Mouse (Mus musculus) MEL (cell line): Measurements from ENCODE around the gene Vti1b. TPM values are rescaled to one million over a fixed set of nuclear protein-coding genes. Genes with fewer than 3 reads are reported as not detected.
A peak's percentile ranks its signal among the peaks of the same experiment; 100 is the strongest.

Experiments
- DNase-seq: peaks from one replicate; pipeline ENCODE4 v3.0.0; 2011; ENCODE audit warnings: low read depth, low spot score
- H3K27ac ChIP-seq: 2 replicates; pipeline ENCODE4 v1.5.1; 2012; ENCODE audit warnings: low read depth, mild to moderate bottlenecking, control low read depth, low read length, moderate library complexity; ENCODE audit not compliant: control insufficient read depth
- H3K27me3 ChIP-seq, 2 experiments: fragments of 150-350 bp in 1 of 2; sonication (generic) in 1 of 2; 2 replicates each; pipeline ENCODE4 v1.6.1; 2012; ENCODE audit warnings: low read length in 2 of 2, mild to moderate bottlenecking in 2 of 2, improper control_type of control experiment in 1 of 2, moderate library complexity in 1 of 2; ENCODE audit not compliant: insufficient read depth in 2 of 2, control insufficient read depth in 1 of 2
- H3K36me3 ChIP-seq, 2 experiments: 2 replicates each; pipeline ENCODE4 v1.6.1; 2012 to 2014; ENCODE audit warnings: low read length in 2 of 2, improper control_type of control experiment in 1 of 2, inconsistent platforms in 1 of 2, mild to moderate bottlenecking in 1 of 2; ENCODE audit not compliant: insufficient read depth in 2 of 2, control insufficient read depth in 1 of 2
- H3K4me1 ChIP-seq, 2 experiments: fragments of 150-350 bp in 1 of 2; sonication (generic) in 1 of 2; 2 replicates each; pipeline ENCODE4 v1.6.1; 2012; ENCODE audit warnings: low read length in 2 of 2, improper control_type of control experiment in 1 of 2, mild to moderate bottlenecking in 1 of 2; ENCODE audit not compliant: insufficient read depth in 2 of 2, control insufficient read depth in 1 of 2
- H3K4me3 ChIP-seq, 2 experiments: fragments of 150-350 bp in 1 of 2; sonication (generic) in 1 of 2; 2 replicates each; pipeline ENCODE4 v1.5.1; 2012; ENCODE audit warnings: low read depth in 2 of 2, low read length in 2 of 2, mild to moderate bottlenecking in 2 of 2, moderate library complexity in 2 of 2, control low read depth in 1 of 2, improper control_type of control experiment in 1 of 2; ENCODE audit not compliant: control insufficient read depth in 1 of 2, insufficient read depth in 1 of 2
- H3K79me2 ChIP-seq: 2 replicates; pipeline ENCODE4 v1.6.1; 2012; ENCODE audit warnings: mild to moderate bottlenecking, low read length, moderate library complexity; ENCODE audit not compliant: control insufficient read depth, poor library complexity, insufficient read depth
- H3K9ac ChIP-seq: 2 replicates; pipeline ENCODE4 v1.6.1; 2012; ENCODE audit warnings: low read depth, mild to moderate bottlenecking, control low read depth, low read length, moderate library complexity; ENCODE audit not compliant: control insufficient read depth, poor library complexity, severe bottlenecking
- H3K9me3 ChIP-seq: fragments of 150-350 bp; sonication (generic); replicated peaks from 2 replicates; pipeline ENCODE4 v1.6.1; 2012; ENCODE audit warnings: mild to moderate bottlenecking, low read length, improper control_type of control experiment, moderate library complexity; ENCODE audit not compliant: insufficient read depth
- BHLHE40 ChIP-seq: IDR thresholded peaks from 2 replicates; pipeline ENCODE4 v1.6.1; 2012; ENCODE audit warnings: low read depth, mild to moderate bottlenecking, inconsistent platforms, low read length, improper control_type of control experiment, borderline replicate concordance
- CHD1 ChIP-seq: IDR thresholded peaks from 2 replicates; pipeline ENCODE4 v1.6.1; 2012; ENCODE audit warnings: low read depth, mild to moderate bottlenecking, inconsistent platforms, low read length, improper control_type of control experiment
- CHD2 ChIP-seq: IDR thresholded peaks from 2 replicates; pipeline ENCODE4 v1.6.1; 2011; ENCODE audit warnings: low read length, improper control_type of control experiment
- E2F4 ChIP-seq: IDR thresholded peaks from 2 replicates; pipeline ENCODE4 v1.6.1; 2011; ENCODE audit warnings: low read depth, low read length, improper control_type of control experiment, borderline replicate concordance
- ELF1 ChIP-seq: IDR thresholded peaks from 2 replicates; pipeline ENCODE4 v1.6.1; 2014; ENCODE audit warnings: low read depth, mild to moderate bottlenecking, inconsistent platforms, low read length, improper control_type of control experiment, moderate library complexity
- EP300 ChIP-seq, 2 experiments: IDR thresholded peaks; 2 replicates each; pipeline ENCODE4 v1.6.1; 2011; ENCODE audit warnings: improper control_type of control experiment in 2 of 2, low read length in 2 of 2, low read depth in 1 of 2, mild to moderate bottlenecking in 1 of 2
- ETS1 ChIP-seq: IDR thresholded peaks from 2 replicates; pipeline ENCODE4 v1.6.1; 2012; ENCODE audit warnings: low read depth, mild to moderate bottlenecking, inconsistent platforms, low read length, improper control_type of control experiment, moderate library complexity
- GABPA ChIP-seq: IDR thresholded peaks from 2 replicates; pipeline ENCODE4 v1.6.1; 2012; ENCODE audit warnings: low read depth, mild to moderate bottlenecking, inconsistent platforms, low read length, improper control_type of control experiment, moderate library complexity
- GATA1 ChIP-seq: IDR thresholded peaks from 2 replicates; pipeline ENCODE4 v1.6.1; 2011; ENCODE audit warnings: low read depth, low read length, improper control_type of control experiment
- HCFC1 ChIP-seq: IDR thresholded peaks from 2 replicates; pipeline ENCODE4 v1.6.1; 2012; ENCODE audit warnings: low read depth, mild to moderate bottlenecking, inconsistent platforms, low read length, improper control_type of control experiment, moderate library complexity
- JUND ChIP-seq: IDR thresholded peaks from 2 replicates; pipeline ENCODE4 v1.6.1; 2011; ENCODE audit warnings: low read depth, mild to moderate bottlenecking, improper control_type of control experiment, low read length
- KAT2A ChIP-seq: conservative IDR thresholded peaks from 2 replicates; pipeline ENCODE4 v1.6.1; 2012; ENCODE audit warnings: low read depth, low read length, improper control_type of control experiment, inconsistent platforms
- MAZ ChIP-seq: IDR thresholded peaks from 2 replicates; pipeline ENCODE4 v1.6.1; 2012; ENCODE audit warnings: low read depth, mild to moderate bottlenecking, inconsistent platforms, low read length, improper control_type of control experiment
- MXI1 ChIP-seq: IDR thresholded peaks from 2 replicates; pipeline ENCODE4 v1.6.1; 2011; ENCODE audit warnings: mild to moderate bottlenecking, low read depth, low read length, improper control_type of control experiment
- MYB ChIP-seq: IDR thresholded peaks from 2 replicates; pipeline ENCODE4 v1.6.1; 2011; ENCODE audit warnings: mild to moderate bottlenecking, low read depth, low read length, improper control_type of control experiment
- NRF1 ChIP-seq: IDR thresholded peaks from 2 replicates; pipeline ENCODE4 v1.6.1; 2014; ENCODE audit warnings: low read depth, mild to moderate bottlenecking, inconsistent platforms, low read length, improper control_type of control experiment, moderate library complexity; ENCODE audit not compliant: poor library complexity, insufficient read depth, severe bottlenecking
- RAD21 ChIP-seq: IDR thresholded peaks from 2 replicates; pipeline ENCODE4 v1.6.1; 2011; ENCODE audit warnings: mild to moderate bottlenecking, low read depth, low read length, improper control_type of control experiment
- RCOR1 ChIP-seq: IDR thresholded peaks from 2 replicates; pipeline ENCODE4 v1.6.1; 2012; ENCODE audit warnings: low read depth, mild to moderate bottlenecking, inconsistent platforms, low read length, improper control_type of control experiment
- SIN3A ChIP-seq: IDR thresholded peaks from 2 replicates; pipeline ENCODE4 v1.6.1; 2012; ENCODE audit warnings: low read length, improper control_type of control experiment, inconsistent platforms
- TAL1 ChIP-seq: IDR thresholded peaks from 2 replicates; pipeline ENCODE4 v1.6.1; 2012; ENCODE audit warnings: mild to moderate bottlenecking, inconsistent platforms, low read length, moderate library complexity, mixed read lengths
- TCF12 ChIP-seq: IDR thresholded peaks from 2 replicates; pipeline ENCODE4 v1.6.1; 2014; ENCODE audit warnings: low read depth, mild to moderate bottlenecking, inconsistent platforms, low read length, improper control_type of control experiment, moderate library complexity
- UBTF ChIP-seq: IDR thresholded peaks from 2 replicates; pipeline ENCODE4 v1.6.1; 2012; ENCODE audit warnings: low read depth, mild to moderate bottlenecking, inconsistent platforms, low read length, improper control_type of control experiment, moderate library complexity, borderline replicate concordance; ENCODE audit not compliant: insufficient read depth
- USF1 ChIP-seq: IDR thresholded peaks from 2 replicates; pipeline ENCODE4 v1.6.1; 2014; ENCODE audit warnings: low read depth, mild to moderate bottlenecking, inconsistent platforms, low read length, improper control_type of control experiment, moderate library complexity
- USF2 ChIP-seq, 2 experiments: IDR thresholded peaks; 2 replicates each; pipeline ENCODE4 v1.6.1; 2011 to 2012; ENCODE audit warnings: improper control_type of control experiment in 2 of 2, low read length in 2 of 2, borderline replicate concordance in 1 of 2, inconsistent platforms in 1 of 2, low read depth in 1 of 2, mild to moderate bottlenecking in 1 of 2; ENCODE audit not compliant: insufficient read depth in 1 of 2
- ZKSCAN1 ChIP-seq: IDR thresholded peaks from 2 replicates; pipeline ENCODE4 v1.6.1; 2012; ENCODE audit warnings: low read depth, mild to moderate bottlenecking, inconsistent platforms, low read length, improper control_type of control experiment, moderate library complexity
- polyA plus RNA-seq, 2 experiments: library from polyadenylated mRNA; stranded (reverse) in 1 of 2; unstranded in 1 of 2; fragments of >175 nt in 1 of 2; fragments of >200 nt in 1 of 2; gene quantifications; 2 replicates each; pipeline versions ENCODE4 v1.2.1 to v1.2.4; 2012; ENCODE audit warnings: low replicate concordance in 2 of 2, low read depth in 1 of 2; ENCODE audit not compliant: insufficient read length in 2 of 2, insufficient read depth in 1 of 2, missing spikeins in 1 of 2
- total RNA-seq: library from RNA; depleted of rRNA; stranded (reverse); fragments of 300-350 nt; gene quantifications from 2 replicates; pipeline ENCODE4 v1.2.3, GENCODE M21; 2012

Vti1b gene
- total and polyA plus RNA-seq, 3 experiments: 54.3 to 69.8 TPM; not detected in 1

DNA sequence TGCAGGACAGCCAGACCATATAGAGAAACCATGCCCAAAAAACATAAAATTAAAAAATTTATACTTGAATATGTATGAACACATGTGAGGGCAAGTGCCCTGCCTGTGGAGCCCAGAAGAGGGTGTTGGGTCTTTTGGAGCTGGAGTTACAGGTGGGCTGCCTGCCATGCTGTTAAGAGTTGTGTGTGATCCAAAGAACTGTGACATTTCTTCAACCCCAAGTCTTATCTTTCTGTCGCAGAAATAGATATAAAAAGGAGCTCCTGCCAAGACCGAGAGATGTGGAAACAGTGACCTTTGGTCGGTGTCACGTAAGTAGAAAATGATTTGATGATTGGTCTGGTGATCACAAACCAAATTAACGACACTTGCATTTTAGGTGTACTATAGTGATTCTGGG is 1.3 kb upstream of the Vti1b start:
- no peaks in the 10 kb centered on the region for H3K27me3 ChIP-seq
- TF ChIP-seq UBTF: no peak
- TF ChIP-seq KAT2A: no peak
- no peak for TF ChIP-seq ZKSCAN1
- TF ChIP-seq MYB: no peak; the same call in 1 of the 2 replicates
- no peak for TF ChIP-seq CHD1
- TF ChIP-seq TCF12: peak; percentile 87
- TF ChIP-seq ETS1: peak; percentile 62
- peak; percentile 38; the same call in 1 of the 2 replicates for TF ChIP-seq SIN3A
- peak; percentile 89 for TF ChIP-seq GATA1
- no peak for TF ChIP-seq JUND
- TF ChIP-seq MAZ: no peak
- no peak for TF ChIP-seq NRF1
- TF ChIP-seq TAL1: peak; percentile 53
- TF ChIP-seq RCOR1: peak; percentile 25; the same call in 1 of the 2 replicates
- TF ChIP-seq EP300 (IDR thresholded peaks at IDR 0.05; ENCODE audit: low read depth in 1 of 2, low read length in 2 of 2): peak; percentile 79 to 80
- TF ChIP-seq USF2 (IDR thresholded peaks at IDR 0.05; ENCODE audit: borderline replicate concordance in 1 of 2, insufficient read depth in 1 of 2, low read depth in 1 of 2, low read length in 2 of 2): no peak
- peaks cover 18% of the 10 kb centered on the region for H3K79me2 ChIP-seq
- peak overlapping the region; percentile 75 for H3K27ac ChIP-seq
- no peaks in the 10 kb centered on the region for H3K9me3 ChIP-seq
- peaks cover 0 to 22% of the 10 kb centered on the region in 2 experiments; a peak in 3 of 4 replicates for H3K36me3 ChIP-seq
- H3K4me3 ChIP-seq: no peak overlapping the region
- DNase-seq: peak; percentile 74
- peaks cover 9 to 10% of the 10 kb centered on the region in 2 experiments for H3K4me1 ChIP-seq
- peak overlapping the region; percentile 35; the same call in 1 of the 2 replicates for H3K9ac ChIP-seq

DNA sequence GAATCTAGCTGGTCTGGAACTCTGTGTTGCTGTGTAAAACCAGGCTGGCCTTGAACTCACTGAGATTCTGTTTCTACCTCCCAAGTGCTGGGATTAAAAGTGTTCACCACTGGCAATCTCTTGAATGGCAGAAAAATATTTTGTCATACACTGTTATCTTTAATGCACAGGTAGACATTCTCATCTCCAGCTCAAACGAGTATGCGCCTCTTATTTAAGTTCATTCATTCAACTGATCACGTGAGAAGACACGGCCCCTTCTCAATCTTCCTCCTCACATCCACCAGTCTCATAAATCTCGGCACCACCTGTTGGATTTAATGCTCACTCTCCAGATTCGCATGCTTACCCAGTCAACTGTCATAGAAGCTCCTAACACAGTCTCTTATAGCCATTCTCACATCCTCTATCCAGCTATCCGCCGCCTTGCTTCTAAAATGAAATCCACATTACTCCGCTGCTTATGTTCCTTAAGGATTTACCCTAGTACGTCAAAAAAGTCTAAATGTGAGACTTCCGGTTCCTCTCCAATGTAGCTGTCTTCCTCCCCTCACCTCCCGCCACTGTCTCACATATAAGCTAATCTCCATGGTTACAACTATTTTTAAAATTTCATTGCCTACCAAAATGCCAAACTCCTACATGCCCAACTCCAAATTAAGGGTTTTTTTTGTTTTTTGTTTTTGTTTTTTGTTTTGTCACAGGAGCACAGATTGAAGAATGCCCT is 1.0 kb downstream of the Vti1b start:
- no peak for TF ChIP-seq CHD1
- TF ChIP-seq USF1: peak; percentile 41; the same call in 1 of the 2 replicates
- no peak for TF ChIP-seq MXI1
- TF ChIP-seq CHD2: no peak
- peak; percentile 26; the same call in 1 of the 2 replicates for TF ChIP-seq BHLHE40
- TF ChIP-seq RCOR1: no peak
- no peak for TF ChIP-seq EP300 (IDR thresholded peaks at IDR 0.05; ENCODE audit: low read depth in 1 of 2, low read length in 2 of 2)
- TF ChIP-seq HCFC1: no peak
- no peak for TF ChIP-seq RAD21
- TF ChIP-seq GABPA: no peak
- no peak for TF ChIP-seq UBTF
- no peak for TF ChIP-seq JUND
- TF ChIP-seq ETS1: no peak
- no peak for TF ChIP-seq E2F4
- no peak for TF ChIP-seq ELF1
- peaks cover 0 to 22% of the 10 kb centered on the region in 2 experiments for H3K36me3 ChIP-seq
- peak overlapping the region; percentile 98 for H3K9ac ChIP-seq
- DNase-seq: no peak
- no peaks in the 10 kb centered on the region for H3K27me3 ChIP-seq
- peaks cover 9 to 10% of the 10 kb centered on the region in 2 experiments for H3K4me1 ChIP-seq
- peaks cover 21% of the 10 kb centered on the region for H3K79me2 ChIP-seq
- H3K4me3 ChIP-seq: peak overlapping the region; percentile 77 to 88
- H3K9me3 ChIP-seq: no peaks in the 10 kb centered on the region
- H3K27ac ChIP-seq: no peak overlapping the region; the same call in 1 of the 2 replicates
